Mouse (Mus musculus) inflammation-experienced regulatory T-cells, adult 6 months (primary cell): ENCODE measurements around the gene Sele. TPM values are rescaled to one million over a fixed set of nuclear protein-coding genes. Genes with fewer than 3 reads are reported as not detected.
A peak's percentile ranks its signal among the peaks of the same experiment; 100 is the strongest.
"Not testable (repeated sequence)": the region's sequence is repeated elsewhere in the genome, so short reads cannot be mapped to it uniquely, and the experiment has no call there.

Experiments used
- ATAC-seq: one replicate; pipeline ENCODE4 v1.8.0; 2017
- polyA plus RNA-seq, 3 experiments: library from polyadenylated mRNA; unstranded; fragments of 100-300 nt; shearing (Covaris generic); gene quantifications; one replicate each; pipeline ENCODE4 v1.2.1; 2017

Sele gene
- under 1 TPM in 1 of 3 experiments, not detected in 2; 0.19 TPM for polyA plus RNA-seq

GRCm38 (mm10) chr1:164047934-164048333 is at the start of gene Sele:
Gene Sele, plus strand, starts transcription at chr1:164048234.
- ATAC-seq, result no peak

DNA sequence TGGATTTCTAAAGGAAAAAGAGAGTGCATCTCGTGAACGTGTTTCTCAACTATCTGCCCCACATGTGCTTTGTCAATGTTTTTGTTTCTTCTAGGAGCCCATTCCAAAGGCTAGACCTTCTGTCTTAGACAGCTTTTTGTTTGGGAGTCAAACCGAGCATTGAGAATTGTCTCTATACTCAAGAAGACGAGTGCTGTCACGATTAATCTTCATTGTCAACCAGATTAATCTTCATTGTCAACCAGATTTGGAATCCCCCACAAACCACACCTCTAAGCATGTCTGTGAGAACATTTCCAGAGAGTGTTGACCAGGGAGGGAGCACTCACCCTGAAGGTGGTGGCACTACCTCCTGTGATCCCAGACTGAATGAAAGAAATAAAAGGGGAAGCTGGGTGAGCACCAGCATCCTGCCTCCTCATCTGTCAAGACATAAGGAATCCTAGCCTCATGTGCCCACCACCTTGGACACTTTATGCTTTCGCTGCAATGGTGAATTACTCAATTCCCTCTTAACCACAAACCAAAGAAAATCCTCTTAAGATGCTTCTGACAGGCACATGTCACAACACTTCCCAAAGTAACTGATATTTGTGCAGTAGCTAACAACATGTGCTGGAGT is 46.1 kb upstream of the Sele start:
- no peak for ATAC-seq

DNA sequence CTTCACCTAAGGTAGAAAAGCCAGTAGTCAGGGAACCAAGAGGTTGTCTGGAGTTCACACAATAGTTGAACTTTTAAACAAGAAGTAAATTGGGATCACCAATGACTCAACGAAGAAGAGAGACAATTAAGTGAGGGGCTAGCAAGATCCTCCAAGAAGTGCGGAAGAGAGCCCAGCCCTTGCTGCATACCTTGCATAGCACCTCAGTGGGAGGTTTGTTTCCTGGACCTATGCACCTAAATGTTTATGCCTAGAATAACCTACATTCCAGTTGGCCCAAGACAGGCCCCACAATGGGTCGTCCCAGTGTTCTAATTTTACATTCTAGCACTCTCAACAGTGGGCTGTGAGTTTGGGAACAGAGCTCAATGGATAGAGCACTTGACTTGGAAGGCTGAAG is 43.7 kb upstream of the Sele start:
- ATAC-seq, result no peak

DNA sequence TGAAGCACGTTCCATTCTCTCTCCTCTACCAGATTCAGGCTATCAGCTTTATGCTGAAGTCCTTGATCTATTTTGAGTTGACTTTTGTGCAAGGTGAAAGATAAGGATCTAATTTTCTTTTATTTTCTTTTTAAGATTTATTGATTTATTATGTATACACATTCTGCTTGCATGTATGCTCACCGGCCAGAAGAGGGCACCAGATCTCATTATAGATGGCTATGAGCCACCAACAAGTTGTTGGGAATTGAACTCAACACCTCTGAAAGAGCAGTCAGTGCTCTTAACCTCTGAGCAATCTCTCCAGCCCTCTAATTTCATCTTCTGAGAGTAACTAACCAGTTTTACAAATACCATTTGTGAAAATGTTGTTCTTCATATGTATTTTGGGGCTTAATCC is 38.8 kb upstream of the Sele start:
- ATAC-seq, result peak; percentile 71

DNA sequence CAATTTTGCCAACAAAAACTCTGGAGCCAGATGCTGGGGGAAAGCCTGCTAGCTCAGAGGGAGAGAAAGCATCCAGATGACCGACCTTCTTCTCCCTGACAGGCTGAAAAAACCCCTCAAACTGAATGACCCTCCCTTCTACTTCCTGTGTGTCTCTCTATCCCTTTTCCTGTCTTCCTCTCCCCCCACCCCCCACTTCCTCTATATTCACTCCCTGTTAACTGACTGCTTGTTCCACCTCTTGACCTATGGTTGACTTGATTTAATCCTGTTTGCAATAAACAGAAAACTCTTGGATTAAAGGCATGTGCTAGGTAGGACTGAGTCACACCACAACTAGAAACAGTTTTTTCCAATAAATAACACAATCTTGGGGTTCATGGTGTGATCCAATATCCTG is 33.4 kb upstream of the Sele start:
- no peak for ATAC-seq

- no peak for ATAC-seq
These were observed 29.7 kb upstream of the Sele start for GRCm38 (mm10) chr1:164018221-164018896.

- no peak for ATAC-seq
These were observed 28.2 kb upstream of the Sele start for GRCm38 (mm10) chr1:164019789-164020188.

DNA sequence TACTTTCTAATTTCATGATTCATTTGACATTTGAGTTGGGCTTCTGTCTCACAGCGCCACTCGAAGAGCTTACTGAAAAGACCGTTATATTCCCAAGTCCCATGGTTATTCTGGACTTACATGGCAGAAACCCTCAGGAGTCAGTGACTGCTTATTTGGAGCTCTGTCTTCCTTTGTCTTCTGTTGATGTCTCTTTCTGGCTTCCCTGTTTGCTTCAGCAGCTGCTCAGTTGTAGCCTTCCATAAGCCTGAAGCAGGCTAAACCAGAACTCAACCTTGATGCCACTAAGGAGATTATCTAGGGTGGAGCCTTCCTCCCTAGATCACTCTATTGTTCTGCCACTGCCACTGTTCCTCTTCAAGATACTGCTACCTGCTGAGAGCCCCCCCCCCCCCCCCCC is 27.3 kb upstream of the Sele start:
- not testable (repeated sequence) for ATAC-seq

DNA sequence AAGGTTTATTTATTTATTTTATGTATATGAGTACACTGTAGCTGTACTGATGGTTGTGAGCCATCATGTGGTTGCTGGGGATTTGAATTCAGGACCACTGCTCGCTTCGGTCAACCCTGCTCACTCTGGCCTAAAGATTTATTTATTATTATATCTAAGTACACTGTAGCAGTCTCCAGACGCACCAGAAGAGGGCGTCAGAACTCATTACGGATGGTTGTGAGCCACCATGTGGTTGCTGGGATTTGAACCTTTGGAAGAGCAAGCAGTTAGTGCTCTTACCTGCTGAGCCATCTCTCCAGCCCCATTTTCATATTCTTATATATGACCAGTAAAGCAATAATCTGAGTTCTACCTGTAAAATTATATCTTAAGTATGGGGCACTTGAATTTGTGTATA is 25.9 kb upstream of the Sele start:
- ATAC-seq, result not testable (repeated sequence)

DNA sequence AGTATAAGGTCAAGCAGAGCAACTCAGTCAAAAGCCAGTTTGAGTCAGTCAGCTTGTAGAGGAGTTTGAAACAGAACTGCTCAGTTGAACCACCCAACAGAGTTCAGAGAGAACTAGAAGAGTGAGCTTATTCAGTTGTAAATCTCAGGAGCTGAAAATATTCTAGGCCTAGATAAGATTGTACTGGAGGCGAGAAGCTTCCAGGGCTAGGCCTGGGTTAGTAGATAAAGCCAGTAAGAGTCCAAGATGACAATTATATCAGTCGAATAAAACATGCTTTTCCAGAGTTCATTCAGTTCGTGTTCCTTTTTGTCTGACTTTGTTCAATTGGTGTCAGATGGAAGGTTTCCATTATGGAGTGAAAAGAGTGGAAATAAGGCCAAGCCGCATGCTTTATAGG is 22.3 kb upstream of the Sele start:
- ATAC-seq, result no peak

GRCm38 (mm10) chr1:164027416-164027815 is 20.6 kb upstream of the Sele start:
- no peak for ATAC-seq

DNA sequence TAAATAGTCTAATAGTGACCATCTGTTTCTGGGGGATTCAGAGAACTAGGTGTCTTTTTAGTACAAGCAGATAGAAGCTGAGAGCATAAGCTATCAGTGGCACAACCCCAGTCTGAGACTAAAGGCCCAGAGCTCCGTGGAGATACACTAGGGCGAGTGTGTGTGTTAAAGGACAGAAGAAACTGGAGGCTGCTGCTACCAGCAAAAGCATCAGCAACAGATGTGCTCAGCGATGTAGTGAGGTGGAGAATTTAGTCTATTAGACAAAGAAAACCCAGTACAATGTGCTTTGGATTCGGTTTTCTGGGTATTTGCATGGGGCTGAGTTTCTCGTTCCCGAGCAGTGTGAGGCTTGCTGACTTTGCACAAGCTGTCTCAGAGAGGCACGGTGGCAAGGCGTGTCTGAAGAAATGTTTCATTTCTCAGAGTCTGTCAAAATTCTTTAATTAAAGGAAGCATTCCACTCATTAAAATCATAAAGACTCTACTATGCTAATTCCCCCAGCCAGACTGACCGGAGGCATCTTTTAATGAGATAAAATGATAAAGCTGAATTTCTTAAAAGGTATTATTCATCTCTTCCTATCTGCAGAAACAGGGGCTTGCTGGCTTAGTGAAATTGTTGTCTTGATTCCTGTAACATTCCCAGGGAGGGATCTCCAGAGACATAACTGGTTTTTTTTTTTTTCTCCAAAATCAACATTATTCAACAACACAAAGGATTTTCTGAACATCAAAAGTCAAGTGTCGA is 7.5 kb upstream of the Sele start:
- no peak for ATAC-seq

- ATAC-seq, result no peak
These were observed 4.5 kb upstream of the Sele start for GRCm38 (mm10) chr1:164043549-164043948.

DNA sequence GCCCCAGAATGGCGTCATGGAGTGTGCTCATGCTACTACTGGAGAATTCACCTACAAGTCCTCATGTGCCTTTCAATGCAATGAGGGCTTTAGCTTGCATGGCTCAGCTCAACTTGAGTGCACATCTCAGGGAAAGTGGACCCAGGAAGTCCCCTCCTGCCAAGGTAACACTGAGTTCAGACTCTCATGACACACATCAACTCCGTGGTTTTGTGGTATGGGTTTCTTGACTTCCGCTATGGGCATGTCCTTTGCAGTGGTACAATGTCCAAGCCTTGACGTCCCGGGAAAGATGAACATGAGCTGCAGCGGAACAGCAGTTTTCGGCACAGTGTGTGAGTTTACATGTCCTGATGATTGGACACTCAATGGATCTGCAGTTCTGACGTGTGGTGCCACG is 5.5 kb downstream of the Sele start:
- no peak for ATAC-seq

GRCm38 (mm10) chr1:164054800-164055199 is 6.8 kb downstream of the Sele start:
- ATAC-seq, result no peak

DNA sequence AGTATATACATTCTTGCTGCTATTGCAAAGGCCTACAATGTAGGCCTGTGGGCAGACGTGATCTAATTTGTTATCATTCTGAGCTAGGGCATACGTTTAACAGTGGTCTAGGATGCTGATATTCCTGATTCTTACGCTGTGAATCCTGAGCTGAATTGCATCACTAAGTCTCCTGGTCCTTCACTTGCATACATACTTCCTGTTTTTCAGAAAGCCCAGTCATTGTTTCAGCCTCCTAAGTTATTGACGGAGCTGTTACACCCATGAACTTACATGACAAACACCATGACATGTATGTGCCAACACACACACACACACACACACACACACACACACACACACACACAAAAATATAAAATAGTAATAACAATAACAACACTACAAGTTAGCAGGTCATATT is 12.0 kb downstream of the Sele start:
- no peak for ATAC-seq

DNA sequence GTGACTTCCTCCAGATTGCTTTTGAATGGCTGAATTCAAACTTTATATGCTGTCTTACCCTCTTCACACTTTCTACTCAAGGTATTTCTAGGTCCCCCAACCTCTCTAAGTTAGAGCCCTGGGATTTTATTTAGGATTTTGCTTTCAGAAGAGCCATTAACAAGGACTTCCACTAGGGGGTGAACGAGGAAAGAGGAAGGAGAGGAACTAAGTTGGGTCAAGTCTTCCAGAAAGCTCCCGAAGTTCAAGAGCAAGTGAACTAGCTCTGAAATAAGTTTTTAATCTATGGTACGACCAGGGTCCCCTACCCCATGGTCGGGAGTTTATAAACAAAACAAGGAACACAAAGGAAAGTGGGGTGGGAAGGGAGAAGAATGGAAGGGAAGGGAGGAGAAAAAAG is 13.2 kb downstream of the Sele start:
- peak; percentile 44 for ATAC-seq

- peak; percentile 40 for ATAC-seq
These were observed 13.9 kb downstream of the Sele start, which contains the start of gene Sell for GRCm38 (mm10) chr1:164061925-164062324. Gene Sell, plus strand, starts transcription at chr1:164061982.

DNA sequence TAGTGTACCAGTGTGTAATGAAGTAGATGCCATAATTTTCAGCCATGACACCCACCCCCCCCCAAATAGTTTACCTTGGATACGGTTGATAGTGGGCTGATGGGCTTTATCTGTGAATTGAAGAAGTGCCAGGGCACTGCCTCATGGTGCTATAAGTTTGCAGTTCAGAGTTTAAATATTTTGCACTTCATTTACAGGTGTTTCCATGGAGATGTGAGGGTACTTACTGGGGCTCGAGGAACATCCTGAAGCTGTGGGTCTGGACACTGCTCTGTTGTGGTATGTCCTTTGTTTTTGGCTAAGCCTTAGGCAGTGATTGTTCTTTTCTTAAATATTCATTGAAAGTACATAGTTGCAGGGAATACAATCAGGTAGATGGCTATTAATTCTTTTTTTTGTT is 14.8 kb downstream of the Sele start:
- ATAC-seq, result no peak

GRCm38 (mm10) chr1:164063745-164064144 is 15.7 kb downstream of the Sele start:
- ATAC-seq, result peak; percentile 60

GRCm38 (mm10) chr1:164069261-164069660 is 21.2 kb downstream of the Sele start:
- no peak for ATAC-seq

DNA sequence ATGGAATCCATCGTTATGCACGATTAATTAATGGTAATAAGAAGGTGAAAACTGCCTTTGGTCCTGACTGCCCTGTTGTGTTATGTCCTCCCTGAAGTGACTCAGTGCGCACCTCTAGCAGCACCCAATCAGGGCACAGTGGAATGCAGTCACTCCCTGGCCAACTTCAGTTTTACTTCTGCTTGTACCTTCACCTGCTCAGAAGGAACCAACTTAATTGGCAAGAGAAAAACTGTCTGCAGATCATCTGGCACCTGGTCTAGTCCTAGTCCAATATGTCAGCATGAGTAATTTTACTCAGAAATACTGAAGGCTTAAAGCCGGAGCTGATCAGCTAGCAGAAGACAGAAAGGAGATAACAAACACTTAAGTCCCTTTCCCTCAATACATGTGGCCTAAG is 22.4 kb downstream of the Sele start:
- no peak for ATAC-seq

DNA sequence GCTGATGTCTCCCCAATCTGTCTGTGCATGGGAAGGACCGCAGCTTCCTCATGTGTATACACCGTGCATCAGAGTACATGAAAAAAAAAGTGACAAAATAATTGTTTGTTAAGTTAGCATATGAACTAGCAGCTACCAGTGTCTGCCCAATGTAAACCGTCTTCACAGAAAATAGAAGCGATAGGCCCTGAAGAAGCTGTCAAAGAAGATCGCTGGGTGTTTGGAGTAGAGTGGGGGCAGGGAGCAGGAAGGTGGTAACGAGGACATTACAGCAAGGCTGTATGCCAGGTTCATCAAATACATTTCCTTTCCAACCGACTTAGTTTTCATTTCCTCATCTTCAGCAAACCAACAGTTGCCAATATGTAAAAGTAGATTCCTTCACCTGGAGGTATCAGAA is 23.1 kb downstream of the Sele start:
- peak; percentile 35 for ATAC-seq

- peak; percentile 16 for ATAC-seq
These were observed 24.0 kb downstream of the Sele start for GRCm38 (mm10) chr1:164072001-164072400.
